Mouse (Mus musculus) testis, postnatal 10 days (tissue): ENCODE data around the gene Krtap3-3.
"Not testable (repeated sequence)": the region's sequence is repeated elsewhere in the genome, so short reads cannot be mapped to it uniquely, and the experiment has no call there.

Experiments
- DNase-seq: peaks from one replicate; pipeline ENCODE4 v3.0.0; 2021; ENCODE audit warnings: low spot score

Gene Krtap3-3

GRCm38 (mm10) chr11:99550765-99551164, at the start of gene Krtap3-3:
Gene Krtap3-3, minus strand, starts transcription at chr11:99550865.
- DNase-seq, result no peak

GRCm38 (mm10) chr11:99597742-99598141, 47.1 kb upstream of the Krtap3-3 start, which contains the start of gene Krtap9-3:
Gene Krtap9-3, minus strand, starts transcription at chr11:99598105.
- DNase-seq, result not testable (repeated sequence)

- no peak for DNase-seq
Observed at GRCm38 (mm10) chr11:99590981-99591380, 40.3 kb upstream of the Krtap3-3 start, which contains the start of gene Krtap1-3. Gene Krtap1-3, minus strand, starts transcription at chr11:99591339.

DNA sequence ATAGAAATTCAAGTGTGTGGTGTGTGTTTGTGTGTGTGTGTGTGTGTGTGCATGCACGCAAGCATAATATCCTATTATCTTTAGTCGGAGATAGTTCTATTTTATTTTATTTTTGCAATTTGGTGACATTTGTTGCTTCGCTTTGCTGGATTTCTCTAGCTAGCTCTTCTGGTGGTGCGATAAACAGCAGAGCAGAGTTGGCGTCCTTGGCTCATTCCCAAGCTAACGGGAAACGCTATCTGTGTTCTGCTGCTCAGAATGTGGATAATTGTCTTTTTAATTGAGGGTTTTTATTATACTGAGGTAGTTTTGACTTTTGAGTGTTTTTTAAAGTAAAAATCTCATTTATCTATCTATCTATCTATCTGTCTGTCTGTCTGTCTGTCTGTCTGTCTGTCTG, 34.4 kb upstream of the Krtap3-3 start:
- DNase-seq, result no peak

- DNase-seq, result no peak
Observed at GRCm38 (mm10) chr11:99583245-99583704, 32.6 kb upstream of the Krtap3-3 start, which contains the start of gene Krtap1-4. Gene Krtap1-4, minus strand, starts transcription at chr11:99583654.

- no peak for DNase-seq
Observed at GRCm38 (mm10) chr11:99581564-99581963, 30.9 kb upstream of the Krtap3-3 start.

DNA sequence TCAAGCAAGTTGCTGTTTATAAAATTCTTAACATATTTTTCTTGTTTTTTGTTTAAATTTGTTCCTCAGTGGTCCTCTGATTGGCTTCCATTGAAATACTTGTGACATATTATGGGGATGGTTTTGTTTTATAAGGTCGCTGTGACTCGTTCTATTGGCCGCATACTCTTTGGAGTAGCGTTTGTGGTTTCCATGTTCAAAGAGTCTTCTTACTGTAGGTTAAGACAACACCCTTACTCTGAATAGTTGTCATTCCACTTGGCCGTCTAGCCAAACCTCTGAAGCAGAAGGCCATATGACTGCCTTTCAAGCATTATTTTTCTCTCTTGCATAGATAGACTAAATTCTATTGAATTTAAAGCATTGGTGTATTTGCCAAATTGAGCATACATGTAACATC, 30.4 kb upstream of the Krtap3-3 start:
- no peak for DNase-seq

GRCm38 (mm10) chr11:99580636-99581035, 30.0 kb upstream of the Krtap3-3 start, which contains the start of gene Krtap1-5:
Gene Krtap1-5, minus strand, starts transcription at chr11:99581016.
- DNase-seq, result no peak

DNA sequence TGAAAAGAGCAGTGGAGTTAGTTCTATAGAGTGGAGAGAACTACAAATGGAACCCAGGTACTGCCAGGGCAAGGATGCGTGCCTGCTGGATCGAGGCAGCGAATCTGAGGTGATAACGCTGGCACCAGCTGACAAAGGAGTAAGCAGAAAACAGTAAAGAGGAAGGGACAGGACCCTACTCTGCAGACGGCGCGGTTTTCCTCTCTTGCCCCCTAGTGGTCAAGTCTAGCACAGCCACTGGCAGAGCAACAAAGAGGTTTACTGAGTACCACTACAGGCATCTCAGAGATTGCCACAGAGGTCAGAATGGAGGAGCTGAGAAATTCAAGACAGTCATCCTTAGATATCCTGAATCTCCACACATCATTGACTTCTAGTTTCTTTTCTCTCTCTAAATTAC, 23.4 kb upstream of the Krtap3-3 start:
- DNase-seq, result peak; percentile 83

DNA sequence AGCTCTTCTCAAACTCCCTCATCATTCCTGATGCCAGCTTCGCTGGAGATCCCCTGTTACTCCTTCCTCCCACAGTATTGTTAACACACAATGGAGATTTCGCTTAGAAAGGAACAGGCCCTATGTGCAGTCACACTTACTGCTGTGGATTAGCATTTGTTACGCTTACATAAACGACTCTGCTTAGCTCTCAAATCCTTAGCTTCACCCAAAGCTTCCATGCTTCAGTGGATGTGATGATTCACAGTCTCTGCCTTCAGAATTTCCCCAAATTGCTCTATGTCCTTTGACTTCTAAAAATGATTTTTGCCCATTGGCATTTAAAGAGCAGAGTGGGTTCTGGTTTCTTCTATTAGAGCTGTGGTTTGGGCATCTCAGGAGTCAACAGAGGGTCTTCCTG, 22.5 kb upstream of the Krtap3-3 start:
- no peak for DNase-seq

- no peak for DNase-seq
Observed at GRCm38 (mm10) chr11:99566530-99566929, 15.9 kb upstream of the Krtap3-3 start, which contains the start of gene Krtap3-1. Gene Krtap3-1, minus strand, starts transcription at chr11:99566630.

GRCm38 (mm10) chr11:99562580-99562979, 11.9 kb upstream of the Krtap3-3 start:
- no peak for DNase-seq

DNA sequence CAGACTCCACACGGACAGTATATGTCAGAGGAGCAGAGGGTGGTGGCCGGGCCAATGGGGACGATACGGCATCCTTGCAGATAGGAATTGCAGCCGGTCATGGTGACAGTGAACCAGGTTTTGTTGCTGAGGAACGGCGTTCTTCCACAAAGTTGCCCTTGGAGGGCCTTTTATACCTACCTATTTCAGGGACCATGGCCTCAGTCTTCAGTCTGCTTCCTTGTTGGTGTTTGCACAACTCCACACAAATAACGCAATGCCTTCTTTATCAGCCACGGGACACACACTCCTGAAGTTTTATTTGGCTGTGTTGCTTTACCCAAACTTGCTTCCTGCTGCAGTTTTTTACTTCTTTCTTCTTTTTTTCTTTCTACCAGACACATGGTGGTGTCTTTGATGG, 8.7 kb upstream of the Krtap3-3 start, which contains the start of gene Gm11939:
Gene Gm11939 (minus strand): TSS at position 101 of the 400 bp plus-strand sequence.
- DNase-seq, result no peak

DNA sequence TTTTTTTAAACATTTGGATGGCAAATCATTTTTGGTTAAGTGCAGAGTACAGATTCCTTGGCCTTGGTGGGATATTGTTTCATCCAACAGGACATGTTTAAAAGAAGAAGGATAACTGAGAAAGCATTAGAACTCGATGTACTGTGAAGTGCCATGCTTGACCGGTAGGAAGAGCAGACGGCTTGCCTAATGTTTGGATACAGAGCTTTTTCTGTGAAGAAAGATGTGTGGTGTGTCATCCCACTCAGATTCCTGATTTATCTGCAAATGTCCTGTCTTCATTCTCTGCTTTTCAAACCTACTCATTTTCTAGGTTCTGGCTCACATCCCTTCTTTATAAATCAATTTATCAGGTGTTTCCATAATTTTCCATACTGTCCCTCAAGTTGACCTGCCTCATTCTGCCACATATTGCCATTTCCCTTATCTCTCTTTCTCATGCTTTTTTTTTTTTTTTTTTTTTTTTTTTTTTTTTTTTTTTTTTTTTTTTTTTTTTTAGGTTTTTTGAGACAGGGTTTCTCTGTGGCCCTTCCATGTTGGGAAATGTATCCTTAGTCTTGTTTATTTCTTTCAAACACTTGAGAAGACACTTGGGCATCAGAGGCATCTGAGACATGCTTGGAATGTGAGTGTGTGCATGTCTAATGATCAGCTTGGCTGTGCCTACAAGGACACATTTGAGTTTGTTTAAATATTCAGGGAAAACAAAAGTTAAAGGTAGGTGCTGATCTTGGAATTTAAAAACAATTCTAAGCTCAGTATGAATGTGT, 7.5 kb upstream of the Krtap3-3 start:
- DNase-seq, result no peak

GRCm38 (mm10) chr11:99556753-99557152, 6.1 kb upstream of the Krtap3-3 start, which contains the start of gene Krtap3-2:
Gene Krtap3-2, minus strand, starts transcription at chr11:99556853.
- no peak for DNase-seq

DNA sequence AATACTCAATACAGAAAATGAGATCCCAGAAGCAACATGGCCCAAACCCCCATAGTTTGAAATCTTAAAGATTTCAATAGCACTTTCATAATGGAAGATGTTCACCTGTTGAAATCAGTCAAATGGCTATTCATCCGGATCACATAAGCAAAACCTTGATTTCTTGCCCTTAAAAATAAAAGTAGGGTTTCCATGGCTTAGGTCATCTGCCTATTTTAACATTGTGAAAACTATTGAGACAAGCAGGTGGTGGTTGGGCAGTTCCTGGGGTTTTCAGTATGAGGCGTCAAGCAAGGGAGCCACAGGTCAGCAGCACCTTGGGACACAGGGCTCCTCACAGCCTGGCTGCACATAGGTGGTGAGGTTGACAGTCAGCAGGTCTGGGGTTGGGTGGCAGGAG, 5.5 kb upstream of the Krtap3-3 start:
- DNase-seq, result no peak

- no peak for DNase-seq
Observed at GRCm38 (mm10) chr11:99547892-99548291, 2.8 kb downstream of the Krtap3-3 start.

DNA sequence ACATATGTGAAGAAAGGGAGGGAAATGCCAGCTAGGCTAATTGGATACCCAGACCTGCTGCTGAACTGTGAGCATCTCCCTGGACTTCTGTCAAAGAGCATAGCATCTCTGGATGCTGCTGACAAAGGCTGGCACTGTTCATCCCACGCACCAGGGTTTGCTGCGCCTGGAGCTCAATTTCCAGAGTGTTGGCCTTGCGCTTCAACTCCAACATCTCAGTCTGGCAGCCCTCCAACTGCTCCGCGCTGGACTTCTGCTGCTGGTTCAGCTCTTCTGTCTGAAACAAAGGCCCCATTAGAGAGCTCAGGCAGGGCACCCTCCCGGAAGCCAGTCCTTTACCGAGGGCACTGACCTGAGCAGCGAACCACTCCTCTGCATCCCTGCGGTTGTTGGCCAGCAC, 10.9 kb downstream of the Krtap3-3 start:
- DNase-seq, result peak; percentile 80

DNA sequence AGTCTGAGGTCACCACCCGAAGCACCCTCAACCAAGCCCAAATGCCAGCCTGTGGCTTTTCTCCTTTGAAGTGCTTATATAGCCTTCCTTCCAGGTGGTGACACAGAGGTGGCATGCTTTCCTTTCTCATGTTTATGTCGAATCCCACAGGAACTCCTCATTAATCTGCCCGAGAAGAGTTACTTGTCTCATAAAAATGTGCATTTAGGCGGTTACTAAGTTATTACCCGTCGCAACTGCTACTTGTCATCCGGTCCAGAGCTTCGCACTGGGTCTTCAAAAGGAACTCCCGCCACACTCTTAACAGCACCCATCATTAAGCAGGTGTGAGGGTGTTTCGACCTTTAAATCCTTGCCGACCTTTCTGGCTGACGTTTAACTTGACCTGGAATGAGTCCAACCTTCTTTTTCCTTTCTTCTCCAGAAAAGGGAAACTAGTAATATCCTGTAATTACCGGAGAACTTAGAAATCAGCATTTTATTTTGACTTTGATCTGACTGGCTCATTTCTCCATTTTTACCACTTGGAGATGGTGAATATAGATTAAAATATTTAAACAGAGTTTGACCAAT, 29.3 kb downstream of the Krtap3-3 start, which contains the start of gene Krt39:
Gene Krt39 (minus strand): TSS at position 51 of the 573 bp plus-strand sequence.
- DNase-seq, result no peak

DNA sequence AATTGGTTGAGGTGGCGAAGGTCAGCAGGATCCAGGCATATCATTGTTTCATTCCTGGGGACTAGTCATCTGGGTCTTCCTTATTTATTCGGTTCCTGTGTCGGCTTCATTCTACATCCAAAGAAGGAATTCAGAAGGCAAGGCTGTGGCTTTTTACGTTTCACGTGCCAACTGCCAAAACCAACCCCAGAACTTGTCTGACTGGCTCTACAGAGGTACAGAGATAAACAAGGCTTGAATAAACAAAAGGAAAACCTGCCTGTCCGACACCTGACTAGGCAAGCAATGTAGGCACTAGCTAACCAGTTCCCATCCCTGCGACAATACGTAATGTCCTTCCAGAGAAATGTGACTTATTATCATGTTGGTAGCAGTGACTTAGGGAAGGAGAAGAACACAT, 36.6 kb downstream of the Krtap3-3 start:
- no peak for DNase-seq
